Mouse (Mus musculus): ENCODE data around the gene Slc26a1. TPM values are rescaled to one million over a fixed set of nuclear protein-coding genes. Genes with fewer than 3 reads are reported as not detected.

Slc26a1 gene
- not detected for total RNA-seq (2023)

DNA sequence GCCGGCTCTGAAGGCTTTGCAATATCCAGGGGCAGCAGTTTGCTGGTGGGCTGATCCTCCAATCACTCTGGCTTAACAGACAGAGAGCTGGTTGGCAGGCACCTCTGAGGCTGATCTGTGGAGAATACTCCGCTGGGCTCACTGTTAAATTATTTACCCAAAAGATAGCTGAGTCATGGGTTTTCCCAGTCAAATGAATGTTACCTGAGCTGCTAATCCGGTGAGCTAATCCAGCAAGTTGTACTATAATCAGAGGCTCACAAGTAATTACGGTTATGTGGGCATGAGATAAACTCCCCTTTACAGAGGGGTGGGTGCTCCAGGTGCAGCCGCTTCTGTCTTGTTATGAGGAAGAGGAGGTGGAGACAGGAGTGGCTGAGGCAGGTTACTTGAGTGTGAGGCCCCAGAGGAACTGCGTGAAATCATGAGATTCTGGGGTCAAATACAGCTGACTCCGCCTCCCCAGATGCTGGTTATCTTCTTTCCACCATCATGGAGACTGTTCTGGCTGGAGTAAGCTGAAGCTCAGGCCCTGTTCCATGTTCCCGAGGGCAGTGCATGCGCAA, at the start of gene Slc26a1:
TSS of gene Slc26a1 (minus strand) at position 319 of the 566 bp plus-strand sequence.

DNA sequence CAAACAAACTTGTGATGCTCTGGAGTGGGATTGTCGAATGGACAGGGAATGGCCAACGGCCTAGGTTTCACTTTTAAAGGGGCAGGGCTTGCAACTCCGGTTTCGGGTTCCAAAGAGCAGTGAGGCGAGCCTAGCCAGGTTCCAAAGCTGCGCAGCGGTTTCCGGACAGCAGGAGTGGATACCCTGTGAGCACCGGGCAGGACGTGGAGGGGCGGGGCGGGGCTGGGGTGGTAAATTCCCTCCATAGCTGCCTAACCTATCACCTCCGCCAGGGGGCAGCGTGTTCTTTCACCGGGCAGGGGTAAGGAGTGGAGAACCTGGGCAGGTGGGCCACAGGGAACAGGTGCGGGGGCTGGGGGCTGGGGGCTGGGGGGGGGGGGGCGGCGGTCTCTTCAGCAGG, 16.9 kb upstream of the Slc26a1 start, which contains the start of gene Fgfrl1:
TSS of gene Fgfrl1 (plus strand) at position 112 of the 400 bp plus-strand sequence.

DNA sequence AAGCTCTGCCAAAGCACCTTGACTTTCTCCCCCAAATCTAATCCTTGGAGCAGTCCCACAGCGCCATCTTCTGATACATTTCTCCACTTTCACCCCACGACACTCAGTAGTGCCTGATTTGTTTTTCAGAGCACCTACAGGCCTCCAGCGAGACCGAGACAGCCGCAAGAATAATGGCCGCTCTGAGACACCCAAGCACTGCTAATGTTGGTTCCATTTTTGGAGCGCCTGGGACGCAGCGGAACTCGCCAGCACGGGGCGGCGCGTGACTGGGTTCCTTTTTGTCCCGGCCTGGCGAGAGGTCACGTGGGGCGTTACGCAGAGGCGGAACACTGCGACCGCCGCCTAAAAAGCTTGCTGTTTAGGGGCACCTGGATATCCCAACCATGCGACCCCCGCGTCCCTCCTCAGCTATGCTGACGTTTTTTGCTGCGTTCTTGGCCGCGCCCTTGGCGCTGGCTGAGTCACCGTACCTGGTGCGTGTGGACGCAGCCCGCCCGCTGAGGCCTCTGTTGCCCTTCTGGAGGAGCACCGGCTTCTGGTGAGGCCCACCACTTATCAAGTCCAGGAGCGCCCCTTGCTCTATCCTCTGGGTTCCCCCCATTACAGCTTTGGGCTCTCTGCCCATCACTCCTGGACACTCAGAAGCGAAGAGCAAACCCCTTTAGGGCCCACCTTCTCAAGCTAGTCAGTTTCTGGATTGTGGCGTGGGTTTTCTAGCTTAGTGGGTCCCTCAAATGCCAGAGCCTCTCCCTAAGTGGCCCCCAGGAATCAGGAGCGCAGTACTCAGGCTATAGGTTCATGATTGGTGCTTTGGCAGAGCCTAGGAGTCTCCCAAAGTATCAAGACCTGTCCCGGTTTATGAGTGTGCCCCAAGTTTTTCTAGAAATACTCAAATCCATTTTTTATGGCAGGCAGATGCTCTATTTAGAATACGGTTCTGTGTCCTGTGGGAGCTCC, 6.1 kb downstream of the Slc26a1 start, which contains the start of gene Dgkq:
TSS of gene Dgkq (minus strand) at position 696 of the 960 bp plus-strand sequence.

DNA sequence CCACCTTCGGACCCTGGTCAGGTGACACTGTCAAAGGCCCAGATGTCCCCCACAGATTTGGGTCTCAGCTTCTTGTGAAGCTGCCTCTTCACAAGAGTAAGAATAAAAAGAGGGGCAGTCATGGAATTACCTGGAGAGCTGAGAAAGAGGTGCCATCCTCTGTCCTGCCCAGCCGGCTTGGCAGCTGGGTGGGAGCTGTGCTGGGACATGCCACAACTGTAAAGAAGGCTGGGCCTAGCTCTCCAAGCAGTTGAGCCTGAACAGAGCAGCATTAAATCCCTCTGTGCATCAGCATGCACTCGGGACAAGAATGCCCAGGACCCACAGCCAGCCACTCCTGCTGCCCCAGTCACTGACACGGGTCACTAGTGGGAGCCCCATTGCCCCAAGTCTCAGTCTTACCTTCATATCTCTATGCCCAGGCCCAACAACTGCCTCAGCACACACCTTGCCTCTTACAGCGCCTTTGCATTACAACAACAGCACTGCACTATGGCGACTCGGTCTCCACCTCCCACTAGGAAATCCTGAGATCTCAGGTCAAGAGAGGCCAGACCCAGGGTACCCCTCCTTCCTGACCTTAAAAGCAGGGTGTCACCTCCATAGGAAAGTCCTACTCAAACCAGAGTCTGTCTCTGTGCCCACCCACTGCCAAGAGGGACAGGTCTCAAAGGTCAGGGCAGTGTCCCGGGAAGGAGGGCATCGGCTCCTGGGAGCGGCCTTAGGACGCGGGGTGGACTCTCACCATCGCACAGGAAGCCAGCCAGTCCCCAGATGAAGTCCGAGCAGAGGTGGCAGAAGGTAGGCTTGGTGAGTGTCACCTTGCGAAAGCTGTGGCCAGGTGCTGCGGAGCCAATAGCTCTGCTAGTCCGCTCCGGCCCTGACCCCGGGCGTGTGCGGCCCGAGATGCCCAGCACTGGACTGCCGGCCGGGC, 15.4 kb downstream of the Slc26a1 start, which contains the start of gene Idua:
TSS of gene Idua (plus strand) at position 634 of the 934 bp plus-strand sequence.

DNA sequence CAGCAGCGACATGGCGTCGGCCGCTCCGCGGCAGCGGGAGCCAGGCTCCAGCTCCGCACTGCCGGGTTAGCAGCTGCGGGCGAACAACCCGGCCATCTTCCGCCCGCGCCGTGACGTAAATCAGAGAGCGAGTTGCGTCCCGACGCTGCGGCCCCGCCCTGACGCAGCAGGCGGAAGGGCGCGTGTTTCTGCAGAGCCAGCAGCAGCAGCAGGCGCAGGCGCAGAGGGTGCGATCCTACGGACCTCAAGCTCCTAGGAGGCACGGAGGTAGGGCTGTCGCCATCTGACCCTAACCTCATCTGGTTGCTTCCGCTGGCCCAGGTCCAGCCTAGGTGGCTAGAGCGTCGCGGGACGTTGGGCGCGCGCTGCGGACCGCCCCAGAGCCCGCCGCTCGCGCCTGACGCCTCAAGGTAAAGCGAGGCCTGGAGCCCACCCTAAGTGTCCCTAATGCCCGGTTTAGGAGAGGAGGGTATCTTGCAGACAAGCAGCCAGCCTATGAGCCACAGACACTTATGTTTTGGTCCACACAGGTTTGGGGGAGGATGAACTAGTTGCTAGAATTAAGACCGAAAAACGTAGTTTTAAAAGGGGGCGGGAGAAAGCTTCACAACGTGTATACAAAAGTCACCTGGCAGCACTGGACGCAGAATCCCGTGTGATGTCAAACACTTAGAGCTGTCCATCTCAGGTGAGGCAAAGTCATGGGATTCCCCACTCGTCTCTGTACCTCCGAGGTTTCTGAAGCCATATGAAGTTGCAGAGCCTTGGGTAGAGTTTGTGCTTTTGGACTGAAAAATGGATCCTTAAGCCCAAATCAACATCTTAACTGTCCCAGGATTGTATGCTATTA, 45.5 kb downstream of the Slc26a1 start, which contains the start of the genes Gak and Tmem175:
TSS of gene Gak (minus strand) at position 122 of the 850 bp plus-strand sequence.
TSS of gene Tmem175 (plus strand) at position 137 of the 850 bp plus-strand sequence.

Other genes with a start within 250 kb of the Slc26a1 start
- 67.0 TPM for gene Atp5k, start 241.1 kb downstream of the Slc26a1 start, total RNA-seq (2023)
- not detected for gene Mfsd7a, start 226.7 kb downstream of the Slc26a1 start, total RNA-seq (2023)
- 25.6 TPM for gene Pcgf3, start 214.3 kb downstream of the Slc26a1 start, total RNA-seq (2023)
- 0.53 TPM for gene Cplx1, start 125.5 kb downstream of the Slc26a1 start, total RNA-seq (2023)
- 168 TPM for gene Gak, start 45.8 kb downstream of the Slc26a1 start, total RNA-seq (2023)
- gene Tmem175, start 45.8 kb downstream of the Slc26a1 start, total RNA-seq (2023): 22.2 TPM
- gene Idua, start 15.2 kb downstream of the Slc26a1 start, total RNA-seq (2023): 35.9 TPM
- 24.0 TPM for gene Dgkq, start 5.9 kb downstream of the Slc26a1 start, total RNA-seq (2023)
- gene Fgfrl1, start 16.8 kb upstream of the Slc26a1 start, total RNA-seq (2023): 8.5 TPM
- gene Rnf212, start 99.4 kb upstream of the Slc26a1 start, total RNA-seq (2023): not detected
- not detected for gene Tmed11, start 119.8 kb upstream of the Slc26a1 start, total RNA-seq (2023)
- gene Vmn2r8, start 133.3 kb upstream of the Slc26a1 start, total RNA-seq (2023): not detected
- gene Vmn2r9, start 177.0 kb upstream of the Slc26a1 start, total RNA-seq (2023): not detected